Comparison of ENCODE assay signal across 8 mouse cellular contexts in the genomic region with DNA sequence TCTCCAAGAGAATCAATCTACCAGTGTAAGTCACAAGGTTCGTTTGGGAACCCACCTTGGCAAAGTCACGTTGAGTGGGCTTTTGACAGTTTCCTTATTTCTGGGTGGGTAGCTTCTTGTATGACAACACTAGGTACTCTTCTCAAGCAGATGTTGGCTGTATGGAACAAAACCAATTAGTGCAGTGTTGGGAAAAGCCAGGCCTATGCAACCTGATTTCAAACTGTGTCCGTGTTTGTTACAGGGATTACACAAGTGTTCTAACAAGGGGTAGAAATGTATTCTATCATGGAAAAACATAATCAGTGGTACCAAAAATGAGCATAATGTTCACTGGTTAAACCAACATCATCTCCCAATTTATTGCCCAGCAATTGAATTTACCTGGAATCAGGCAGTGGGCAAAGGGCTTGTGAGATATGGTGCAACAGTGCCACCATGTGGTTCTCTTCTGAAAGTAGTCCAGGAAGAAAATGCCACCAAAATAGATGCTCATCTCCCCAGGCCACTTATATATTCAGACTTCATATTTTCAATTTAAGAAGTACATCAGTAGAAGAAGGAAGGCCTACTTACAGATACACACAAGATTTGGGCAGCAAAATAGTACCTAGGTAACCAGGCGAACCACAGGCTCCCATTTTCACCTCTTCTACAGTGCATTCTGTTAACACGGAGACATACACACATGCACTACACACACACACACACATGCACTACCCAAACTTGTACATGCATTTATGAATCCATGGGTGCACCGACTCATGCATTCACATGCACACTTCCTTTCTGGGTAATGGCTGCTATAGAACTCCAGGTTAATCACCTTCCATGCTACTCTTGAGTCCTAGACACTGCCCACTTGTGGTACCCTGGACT.
A peak's percentile ranks its signal among the peaks of the same experiment; 100 is the strongest.
DNase-seq lines count a peak whose midpoint lies in the region; ATAC-seq lines count a peak whose summit lies in the region.

No protein-coding gene starts in this region.

- DNase-seq in heart, postnatal 10 days = peak; percentile 36 to 47
- peak; percentile 73 for DNase-seq in NIH3T3 (ENCODE audit: low read depth)
- peak; percentile 57 to 75 for DNase-seq in cerebellum, postnatal 25 days
- DNase-seq in hindbrain, embryonic 10.5 days (ENCODE audit: low spot score) = peak; percentile 35
- peak; percentile 75 to 79 for DNase-seq in left cerebral cortex, postnatal 14 days (ENCODE audit: low spot score in 2 of 2)
- DNase-seq in retina, adult 2 months (ENCODE audit: low read depth, low spot score) = peak; percentile 43

- ATAC-seq in heart, embryonic 11.5 days (replicated peaks; ENCODE audit: insufficient number of reproducible peaks, low FRiP score, low TSS enrichment) = no peak
- no peak for ATAC-seq in megakaryocyte-erythroid progenitor cell, adult 5-6 weeks (replicated peaks; ENCODE audit: low FRiP score, low TSS enrichment, poor library complexity, severe bottlenecking)

- no peak overlapping the region for H3K9ac ChIP-seq in heart, embryonic 11.5 days (ENCODE audit: low read depth, low read length)

- intact Hi-C loops in heart, postnatal 10 days (cut with DNase I) = loop anchor here (2.0 to 5.0 kb wide), 2 partner anchors 53 to 127 kb away; no protein-coding TSS in a partner anchor
- intact Hi-C loops in left cerebral cortex, postnatal 14 days (cut with DNase I) = no loop called here

- H3K27ac ChIP-seq in heart, embryonic 11.5 days (ENCODE audit: low read depth, low read length) = no peak overlapping the region
- H3K27ac ChIP-seq in hindbrain, embryonic 10.5 days = no peak overlapping the region

- H3K4me2 ChIP-seq in heart, embryonic 11.5 days = no peak overlapping the region

- 69% methylated on average over 6 of the region's 6 CpGs for WGBS in heart, embryonic 11.5 days (ENCODE audit: insufficient replicate concordance)
- WGBS in hindbrain, embryonic 10.5 days = 72% methylated on average over 6 of the region's 6 CpGs

- no peaks in the 10 kb centered on the region for H3K4me1 ChIP-seq in heart, embryonic 11.5 days (ENCODE audit: control insufficient read depth, insufficient read depth, low read length)
- no peaks in the 10 kb centered on the region for H3K4me1 ChIP-seq in hindbrain, embryonic 10.5 days (replicated peaks)

- H3K4me3 ChIP-seq in heart, embryonic 11.5 days (ENCODE audit: low read depth, low read length) = no peak overlapping the region
- H3K4me3 ChIP-seq in hindbrain, embryonic 10.5 days = no peak overlapping the region

- H3K36me3 ChIP-seq in heart, embryonic 11.5 days (ENCODE audit: control insufficient read depth, insufficient read depth, low read length) = no peaks in the 10 kb centered on the region
- no peaks in the 10 kb centered on the region for H3K36me3 ChIP-seq in hindbrain, embryonic 10.5 days

- no peaks in the 10 kb centered on the region for H3K27me3 ChIP-seq in heart, embryonic 11.5 days (ENCODE audit: control insufficient read depth, insufficient read depth, low read length)
- H3K27me3 ChIP-seq in hindbrain, embryonic 10.5 days (ENCODE audit: insufficient read depth, poor library complexity, severe bottlenecking) = no peaks in the 10 kb centered on the region

- H3K9me3 ChIP-seq in heart, embryonic 11.5 days (replicated peaks; ENCODE audit: control insufficient read depth, low read length) = no peaks in the 10 kb centered on the region
- H3K9me3 ChIP-seq in hindbrain, embryonic 10.5 days = no peaks in the 10 kb centered on the region
